Mouse (Mus musculus) heart, adult 2 months (tissue): ENCODE measurements at regions not wholly inside any gene's neighbourhood (a gene's known extent, or its start where the extent isn't known, plus 50 kb on each side); places are given as distances from the start of the nearest gene placed in this dataset.

Experiments used
- DNase-seq, 2 experiments: peaks; one replicate each; pipeline ENCODE4 v3.0.0; 2021
- H3K27ac ChIP-seq: fragments of 200-600 bp; 2 replicates; pipeline ENCODE4 v1.8.1; 2022
- H3K27me3 ChIP-seq: fragments of 200-500 bp; 2 replicates; pipeline ENCODE4 v1.6.1; 2012; ENCODE audit warnings: mild to moderate bottlenecking, low read length, inconsistent platforms, mixed read lengths; ENCODE audit not compliant: control insufficient read depth, insufficient read depth
- H3K36me3 ChIP-seq: fragments of 200-500 bp; 2 replicates; pipeline ENCODE4 v1.6.1; 2012; ENCODE audit warnings: low read length, inconsistent platforms; ENCODE audit not compliant: control insufficient read depth, insufficient read depth
- H3K4me1 ChIP-seq: fragments of 200-500 bp; 2 replicates; pipeline ENCODE4 v1.6.1; 2011; ENCODE audit warnings: low read length; ENCODE audit not compliant: control insufficient read depth, insufficient read depth
- H3K4me3 ChIP-seq: fragments of 200-600 bp; 2 replicates; pipeline ENCODE4 v1.8.1; 2022
- H3K79me2 ChIP-seq: fragments of 200-500 bp; replicated peaks from 2 replicates; pipeline ENCODE4 v1.6.1; 2012; ENCODE audit warnings: mild to moderate bottlenecking, inconsistent platforms, low read length, moderate library complexity, mixed read lengths; ENCODE audit not compliant: control insufficient read depth, insufficient read depth
- H3K9ac ChIP-seq: fragments of 200-500 bp; 2 replicates; pipeline ENCODE4 v1.6.1; 2012; ENCODE audit warnings: low read depth, mild to moderate bottlenecking, control low read depth, inconsistent platforms, low read length, mixed read lengths
- CTCF ChIP-seq: fragments of 200-600 bp; IDR thresholded peaks from 2 replicates; pipeline ENCODE4 v1.8.1; 2022; ENCODE audit warnings: antibody characterized with exemption, mild to moderate bottlenecking, moderate library complexity
- EP300 ChIP-seq: fragments of 200-500 bp; IDR thresholded peaks from 2 replicates; pipeline ENCODE4 v1.6.1; 2011; ENCODE audit warnings: low read depth, low read length, control low read depth; ENCODE audit not compliant: insufficient read depth
- POLR2A ChIP-seq: fragments of 200-500 bp; IDR thresholded peaks from 2 replicates; pipeline ENCODE4 v1.6.1; 2011; ENCODE audit warnings: mild to moderate bottlenecking, low read depth, low read length, control low read depth; ENCODE audit not compliant: insufficient read depth
- WGBS: fragments of 180-500 bp; shearing (Covaris S2); methylation state at CpG from one replicate; pipeline ENCODE4 v1.1.7; 2018; 5-methylcytosine and 5-hydroxymethylcytosine counted together
- intact Hi-C: fragments of 180-260 bp; cut with DNase I; formaldehyde crosslinking; loops from one replicate; pipeline ENCODE4 v1.15.1; 2025

DNA sequence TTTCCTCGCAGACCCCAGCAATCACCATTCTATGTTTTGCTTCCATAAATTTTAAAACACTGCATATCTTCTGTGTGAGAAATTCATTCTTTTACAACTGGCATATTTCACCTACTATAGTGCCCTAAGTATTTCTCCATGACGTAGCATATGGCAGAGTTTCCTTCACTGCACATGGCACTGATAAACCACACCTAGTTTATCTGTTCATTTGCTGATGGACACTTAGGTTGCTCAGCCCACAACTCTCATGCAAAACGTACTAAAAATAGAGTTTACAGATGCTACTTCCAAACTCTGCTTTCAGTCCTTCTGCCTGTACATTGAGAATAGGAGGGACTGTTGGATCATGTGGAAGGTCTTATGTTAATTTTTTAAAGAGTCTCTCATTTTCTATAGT, 102.7 kb upstream of the Map3k7 start:
- no peaks in the 10 kb centered on the region for H3K79me2 ChIP-seq
- no peak overlapping the region for H3K27ac ChIP-seq
- no peak for DNase-seq
- intact Hi-C loops = no loop called here
- H3K4me1 ChIP-seq = no peaks in the 10 kb centered on the region
- TF ChIP-seq POLR2A (no peak), CTCF (no peak), EP300 (no peak)
- no peaks in the 10 kb centered on the region for H3K27me3 ChIP-seq
- H3K9ac ChIP-seq = no peak overlapping the region
- H3K4me3 ChIP-seq = no peak overlapping the region
- WGBS = 49% methylated on average over 3 of the region's 3 CpGs
- no peaks in the 10 kb centered on the region for H3K36me3 ChIP-seq

DNA sequence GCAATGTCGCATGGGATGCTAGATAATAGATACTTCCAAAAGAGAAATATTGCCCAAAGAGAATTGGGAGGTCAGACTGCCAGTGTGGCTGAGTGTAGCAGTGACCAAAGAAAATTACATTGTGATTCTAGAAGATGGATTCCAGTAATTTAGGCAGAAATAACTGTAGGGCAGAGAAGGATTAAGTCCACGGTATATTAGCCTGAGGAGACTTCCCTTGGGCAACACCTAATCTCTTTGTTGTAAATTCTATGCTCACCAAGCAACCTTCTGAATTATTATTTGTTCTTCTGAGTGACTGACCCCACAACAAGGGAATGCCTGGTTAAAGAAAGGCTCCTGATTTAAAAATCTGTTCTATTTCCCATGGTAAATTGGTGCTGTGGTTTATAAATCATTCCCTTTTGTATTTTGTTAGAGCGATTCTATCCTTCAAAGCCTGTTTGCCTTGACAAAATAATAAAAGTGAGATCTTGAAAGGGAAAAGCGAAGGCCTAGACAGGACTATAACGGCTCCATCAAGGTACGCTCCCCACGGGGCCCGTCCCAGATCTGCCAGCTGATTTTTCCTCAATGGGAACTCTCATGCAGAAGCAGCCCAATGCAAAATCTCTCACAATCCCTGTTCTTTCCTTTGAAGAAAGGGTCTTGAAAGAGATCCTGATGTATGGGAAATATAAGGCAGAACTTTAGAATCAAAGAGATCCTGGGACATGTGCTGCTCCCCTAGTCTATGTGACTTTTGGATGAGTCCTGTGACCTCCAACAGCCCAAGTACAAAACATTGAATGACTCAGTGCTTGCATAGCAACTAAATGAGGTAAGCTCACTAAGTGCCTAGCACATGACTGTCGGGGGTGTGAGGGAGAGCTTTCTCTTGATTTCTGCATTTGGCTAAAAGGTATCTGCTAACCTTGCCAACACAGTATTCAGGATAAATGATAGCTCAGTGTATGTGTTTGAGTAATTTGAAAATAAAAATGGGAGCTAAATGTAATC, 90.6 kb upstream of the Map3k7 start:
- Histone ChIP-seq H3K9ac (no peak overlapping the region), H3K36me3 (no peaks in the 10 kb centered on the region), H3K4me1 (no peaks in the 10 kb centered on the region), H3K27ac (no peak overlapping the region), H3K27me3 (no peaks in the 10 kb centered on the region), H3K4me3 (no peak overlapping the region), H3K79me2 (no peaks in the 10 kb centered on the region)
- TF ChIP-seq EP300 (no peak), POLR2A (no peak), CTCF (no peak)
- no peak for DNase-seq
- intact Hi-C loops = no loop called here
- 82% methylated on average over 9 of the region's 9 CpGs for WGBS

GRCm38 (mm10) chr4:31877389-31877788, 86.5 kb upstream of the Map3k7 start:
- no peak overlapping the region for H3K9ac ChIP-seq
- no peaks in the 10 kb centered on the region for H3K27me3 ChIP-seq
- H3K79me2 ChIP-seq = no peaks in the 10 kb centered on the region
- H3K4me3 ChIP-seq = no peak overlapping the region
- no peak overlapping the region for H3K27ac ChIP-seq
- H3K36me3 ChIP-seq = no peaks in the 10 kb centered on the region
- H3K4me1 ChIP-seq = no peaks in the 10 kb centered on the region; the same call in 1 of the 2 replicates
- intact Hi-C loops = no loop called here
- WGBS = 35% methylated on average over 3 of the region's 3 CpGs
- TF ChIP-seq POLR2A = no peak
- no peak for TF ChIP-seq CTCF
- no peak for TF ChIP-seq EP300
- no peak for DNase-seq

DNA sequence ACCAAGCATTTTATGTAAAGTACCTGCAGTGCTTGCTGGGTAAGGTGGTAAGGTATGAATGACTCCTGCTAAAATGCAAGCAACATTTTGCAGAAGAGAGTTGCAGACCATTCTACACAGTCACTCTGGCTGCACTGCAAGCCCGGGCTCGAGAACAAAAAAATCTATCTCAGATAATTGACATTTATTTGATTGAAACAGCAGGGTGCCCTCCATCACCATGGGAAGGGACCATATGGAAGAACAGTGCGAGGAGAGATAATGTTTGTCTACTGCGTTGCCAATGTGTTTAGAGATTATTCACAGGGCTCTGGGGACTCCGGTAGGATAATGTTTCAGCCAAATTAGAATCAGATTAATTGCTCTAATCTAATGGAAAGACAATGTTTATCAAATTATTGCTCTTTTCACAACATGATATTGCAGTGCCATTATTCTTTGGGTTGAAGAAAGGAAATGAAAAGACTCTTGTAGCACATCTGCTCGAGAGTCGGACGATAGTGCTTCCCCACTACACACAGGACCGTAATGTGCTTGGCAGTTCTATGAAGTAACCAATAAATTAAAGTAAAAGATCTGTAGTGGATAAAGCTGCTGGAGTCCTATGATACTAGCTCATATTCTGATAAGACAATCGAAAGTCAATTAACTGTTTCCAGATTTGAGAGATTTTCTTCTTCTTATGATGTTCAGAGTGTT, 85.3 kb upstream of the Map3k7 start:
- TF ChIP-seq POLR2A = no peak
- WGBS = 54% methylated on average over 10 of the region's 10 CpGs
- Histone ChIP-seq H3K27me3 (no peaks in the 10 kb centered on the region), H3K27ac (no peak overlapping the region), H3K36me3 (no peaks in the 10 kb centered on the region), H3K9ac (no peak overlapping the region), H3K79me2 (no peaks in the 10 kb centered on the region), H3K4me3 (no peak overlapping the region), H3K4me1 (no peaks in the 10 kb centered on the region; the same call in 1 of the 2 replicates)
- DNase-seq = no peak
- intact Hi-C loops = no loop called here

DNA sequence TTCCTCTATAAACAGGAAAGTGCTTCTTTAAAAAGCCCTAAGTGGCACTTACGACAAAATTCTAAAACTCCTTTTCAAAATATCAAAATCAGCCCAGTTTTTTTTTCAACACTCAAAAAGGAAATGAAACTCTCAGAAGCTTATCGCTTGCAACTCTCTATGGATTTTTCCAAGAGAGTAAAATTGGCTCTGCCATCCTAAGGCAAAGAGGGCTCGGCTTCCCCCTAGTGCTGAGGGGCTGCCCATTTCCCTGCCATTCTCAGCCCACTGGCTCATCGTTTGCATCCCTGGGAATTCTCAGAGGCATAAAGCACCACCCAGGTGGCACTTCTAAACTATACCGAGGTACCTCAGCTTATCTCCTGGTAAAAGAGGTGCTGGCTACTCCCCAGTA, 84.7 kb upstream of the Map3k7 start:
- 13% methylated on average over 5 of the region's 5 CpGs for WGBS
- no peak overlapping the region for H3K27ac ChIP-seq
- H3K4me3 ChIP-seq = no peak overlapping the region
- H3K36me3 ChIP-seq = no peaks in the 10 kb centered on the region
- intact Hi-C loops = no loop called here
- H3K9ac ChIP-seq = no peak overlapping the region
- no peaks in the 10 kb centered on the region for H3K27me3 ChIP-seq
- no peaks in the 10 kb centered on the region; the same call in 1 of the 2 replicates for H3K4me1 ChIP-seq
- TF ChIP-seq CTCF = no peak
- TF ChIP-seq EP300 = no peak
- TF ChIP-seq POLR2A = no peak
- H3K79me2 ChIP-seq = no peaks in the 10 kb centered on the region
- no peak for DNase-seq

DNA sequence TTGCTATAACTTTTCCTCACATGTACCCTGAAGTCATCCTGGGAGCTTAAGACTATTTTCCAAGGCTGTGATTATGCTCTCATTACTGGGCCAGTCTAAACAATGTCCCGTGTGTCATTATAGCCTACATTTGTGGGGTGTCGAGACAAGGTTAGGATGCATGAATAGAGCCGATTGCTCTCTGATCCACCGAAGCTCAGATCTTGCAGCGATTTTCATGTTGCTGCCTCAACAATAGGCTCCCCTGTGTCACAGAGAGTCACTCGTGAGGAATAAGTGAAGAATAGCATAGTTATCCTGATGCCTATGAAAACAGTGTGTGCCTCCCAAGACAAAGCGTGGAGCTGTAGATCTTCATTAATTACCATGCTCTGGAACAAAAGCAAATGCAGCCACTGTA, 83.7 kb upstream of the Map3k7 start:
- Histone ChIP-seq H3K4me1 (no peaks in the 10 kb centered on the region; the same call in 1 of the 2 replicates), H3K4me3 (no peak overlapping the region), H3K9ac (no peak overlapping the region), H3K36me3 (no peaks in the 10 kb centered on the region), H3K27me3 (no peaks in the 10 kb centered on the region), H3K79me2 (no peaks in the 10 kb centered on the region), H3K27ac (no peak overlapping the region)
- no peak for DNase-seq
- 80% methylated on average over 7 of the region's 7 CpGs for WGBS
- intact Hi-C loops = no loop called here
- TF ChIP-seq POLR2A (no peak), CTCF (no peak), EP300 (no peak)
